Mouse (Mus musculus) retina, postnatal 7 days (tissue): ENCODE data around the gene Txnrd1.

Source experiments
- DNase-seq: peaks from one replicate; pipeline ENCODE4 v3.0.0-alpha.2; 2012; ENCODE audit warnings: low read depth, low spot score

Txnrd1 gene

DNA sequence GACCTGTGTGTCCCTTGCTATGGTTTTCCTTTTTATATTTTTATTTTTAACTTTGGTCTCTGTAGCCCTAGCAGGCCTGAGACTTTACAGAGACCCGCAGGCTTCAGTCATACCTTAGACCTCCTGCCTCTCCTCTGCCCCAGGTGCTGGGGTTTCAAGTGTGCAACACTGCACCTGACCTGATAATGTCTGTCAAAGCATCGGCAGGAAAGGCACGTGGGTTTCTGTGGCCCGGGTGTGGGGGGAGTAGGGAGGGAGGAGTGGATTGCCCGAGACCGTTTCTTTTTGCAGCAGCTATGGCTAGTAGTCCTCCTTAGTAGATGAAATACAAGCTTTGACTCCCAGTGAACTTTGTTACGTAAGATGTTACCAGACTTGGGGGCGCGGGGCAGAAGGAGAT is 15.8 kb upstream of the Txnrd1 start:
- no peak for DNase-seq

DNA sequence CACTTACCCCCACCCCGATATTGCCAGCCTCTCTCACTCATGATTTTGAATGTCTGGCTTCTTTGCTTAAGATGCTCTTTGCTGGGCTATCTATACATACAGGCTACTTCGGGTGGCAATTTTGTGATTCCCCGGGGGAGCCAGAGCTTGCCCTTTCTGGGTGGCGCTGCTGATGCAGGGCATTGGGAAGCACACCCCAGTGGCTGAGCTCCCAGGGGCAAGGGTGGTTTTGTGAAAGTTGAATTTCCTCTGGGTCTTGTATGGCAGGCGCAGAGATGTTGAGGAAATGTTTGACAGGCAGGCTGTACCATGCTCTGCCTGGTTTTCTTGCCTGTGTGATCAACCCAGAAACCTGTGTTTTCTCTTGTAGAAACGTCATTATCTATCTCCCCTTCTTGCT is 15.1 kb upstream of the Txnrd1 start:
- no peak for DNase-seq

DNA sequence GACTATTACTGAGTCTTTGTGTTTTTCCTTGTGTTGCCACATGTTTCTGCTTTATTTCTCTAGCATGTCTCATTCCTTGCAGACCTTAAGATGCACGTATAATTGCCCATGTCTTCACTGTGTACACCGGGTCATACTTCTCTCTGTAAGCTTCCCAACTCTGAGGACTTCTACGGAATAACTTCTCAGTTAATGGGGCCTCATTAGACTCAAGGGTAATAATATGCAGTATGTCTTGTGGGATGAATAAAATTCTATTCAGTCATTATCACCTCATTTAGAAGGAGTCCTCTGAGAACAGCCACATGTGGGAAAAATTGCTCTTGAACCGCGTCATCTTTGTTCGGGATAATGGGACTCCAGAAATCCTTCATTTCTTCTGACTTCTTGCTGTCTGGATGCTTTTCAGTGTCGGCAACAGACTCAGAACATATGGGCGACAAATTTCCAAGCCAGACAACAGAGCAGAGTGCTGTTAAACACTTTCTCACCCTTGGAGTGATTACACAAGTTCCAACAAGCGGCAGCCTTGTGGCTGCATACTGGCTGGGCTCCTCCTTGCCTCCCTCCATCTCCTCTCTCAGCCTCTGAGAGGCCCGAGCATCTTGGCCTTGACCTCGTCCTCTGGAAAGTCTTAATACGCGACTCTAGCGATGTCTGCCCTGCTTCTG is 10.5 kb upstream of the Txnrd1 start:
- DNase-seq: no peak

DNA sequence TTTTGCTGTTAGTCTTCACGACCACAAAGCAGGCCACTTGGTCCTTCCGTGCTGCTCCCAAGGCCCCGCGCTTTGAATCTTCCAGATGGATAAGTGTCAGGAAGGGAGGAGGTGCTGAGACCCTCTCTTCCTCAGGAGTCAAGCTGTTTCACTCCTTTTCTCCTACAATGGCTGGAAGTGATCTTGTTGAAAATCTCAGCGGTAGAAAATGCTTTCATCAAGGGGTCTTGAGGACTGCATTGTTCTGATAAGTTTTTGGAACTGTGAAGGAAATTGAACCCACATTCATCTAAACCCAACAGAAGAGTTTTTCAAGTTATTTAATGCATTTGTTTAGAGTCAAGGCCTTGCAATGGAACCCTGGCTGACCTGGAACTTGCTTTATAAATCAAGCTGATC is 10.0 kb upstream of the Txnrd1 start:
- no peak for DNase-seq

DNA sequence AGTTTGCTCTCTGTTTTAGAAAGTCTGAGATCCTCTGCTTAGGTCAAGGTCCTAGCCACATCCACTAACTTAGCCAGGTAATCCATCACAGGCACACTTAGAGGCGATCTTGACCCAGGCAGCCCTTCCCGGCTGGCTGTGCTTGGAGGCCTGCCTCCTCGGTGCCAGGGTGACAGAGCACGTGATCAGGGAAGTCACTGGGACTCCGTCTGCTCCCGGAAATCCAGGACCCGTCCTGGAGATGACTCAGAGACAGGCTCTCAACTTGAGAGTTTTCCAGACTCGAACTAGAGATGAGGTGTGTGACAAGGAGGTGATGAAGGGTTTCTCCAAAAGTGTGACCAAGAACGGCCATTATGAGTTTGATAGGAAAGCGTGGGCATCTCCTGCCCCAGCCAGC is 9.2 kb upstream of the Txnrd1 start:
- DNase-seq: no peak

DNA sequence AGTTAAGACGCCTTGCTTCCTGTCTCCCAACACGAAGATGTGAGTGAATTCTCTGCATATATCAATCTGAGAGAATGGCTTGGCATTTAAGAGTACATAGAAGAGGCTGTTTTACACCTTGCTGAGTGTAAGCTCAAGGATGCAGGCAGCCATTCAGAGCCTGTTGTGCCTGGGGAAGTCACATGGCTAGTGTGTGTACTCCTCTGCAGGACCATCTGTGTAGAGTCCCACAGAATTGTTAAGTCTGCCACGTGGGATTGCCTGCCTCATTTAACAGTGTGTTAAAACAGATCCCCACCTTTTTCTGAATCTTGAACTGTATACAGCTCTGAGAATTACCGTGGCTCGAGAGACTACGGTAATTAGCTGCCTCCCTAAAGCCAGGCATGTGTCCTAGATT is 7.2 kb upstream of the Txnrd1 start:
- no peak for DNase-seq

DNA sequence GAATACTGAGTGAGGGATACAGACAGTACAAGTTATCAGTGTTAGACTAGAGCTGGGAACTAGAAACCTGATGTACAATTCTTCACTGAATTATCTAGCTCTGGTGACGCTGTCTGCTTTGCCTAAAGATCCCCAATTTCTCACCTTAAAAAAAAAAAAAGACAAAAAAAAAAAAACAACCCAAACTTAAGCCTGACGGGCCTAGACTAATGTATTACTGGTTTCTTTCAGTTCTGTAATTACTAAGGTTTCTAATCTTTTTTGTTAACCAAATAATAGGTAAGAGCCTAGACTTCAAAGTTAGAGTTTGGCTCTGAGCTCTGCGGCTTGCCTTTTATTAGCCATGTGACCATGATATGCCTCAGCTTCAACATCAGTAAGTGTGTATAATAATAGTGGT is 2.1 kb downstream of the Txnrd1 start:
- no peak for DNase-seq

DNA sequence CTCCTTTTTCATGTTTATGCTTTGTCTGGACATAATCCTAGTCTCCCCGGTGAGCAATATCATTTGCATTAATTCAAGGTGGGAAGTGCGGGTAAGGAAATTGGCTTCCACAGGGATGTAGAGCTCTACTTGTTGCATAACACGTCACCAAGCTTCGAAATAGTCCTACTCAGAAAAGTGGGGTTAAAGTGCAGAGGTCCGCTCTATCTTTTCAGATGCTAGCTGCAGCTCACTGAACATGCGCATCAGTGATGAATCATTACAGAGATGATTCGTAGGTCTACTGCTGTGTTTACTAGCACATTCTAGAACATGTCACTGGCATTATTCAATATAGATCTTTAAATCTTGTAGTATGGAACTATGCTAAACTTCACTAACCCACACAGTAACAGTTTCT is 4.6 kb downstream of the Txnrd1 start:
- no peak for DNase-seq

DNA sequence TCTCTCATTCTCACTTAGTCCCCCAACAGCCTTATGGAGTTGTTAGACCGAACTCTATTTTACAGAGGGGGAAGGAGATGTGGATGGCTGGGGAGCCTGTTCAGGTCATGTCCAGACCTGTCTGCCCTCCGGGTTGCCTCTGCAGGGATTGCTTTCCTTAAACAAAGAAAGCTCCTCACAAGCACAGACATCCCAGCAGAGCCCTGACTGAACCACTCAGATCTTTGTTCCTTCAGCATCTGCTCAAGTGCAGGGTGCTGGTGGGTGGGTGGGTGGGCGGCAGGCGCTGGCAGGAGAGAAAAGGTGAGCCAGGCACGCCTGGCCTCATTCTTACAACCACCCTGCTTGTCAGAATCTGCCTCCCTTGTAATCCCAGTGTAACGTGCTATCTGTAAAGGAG is 10.3 kb downstream of the Txnrd1 start:
- DNase-seq: no peak

DNA sequence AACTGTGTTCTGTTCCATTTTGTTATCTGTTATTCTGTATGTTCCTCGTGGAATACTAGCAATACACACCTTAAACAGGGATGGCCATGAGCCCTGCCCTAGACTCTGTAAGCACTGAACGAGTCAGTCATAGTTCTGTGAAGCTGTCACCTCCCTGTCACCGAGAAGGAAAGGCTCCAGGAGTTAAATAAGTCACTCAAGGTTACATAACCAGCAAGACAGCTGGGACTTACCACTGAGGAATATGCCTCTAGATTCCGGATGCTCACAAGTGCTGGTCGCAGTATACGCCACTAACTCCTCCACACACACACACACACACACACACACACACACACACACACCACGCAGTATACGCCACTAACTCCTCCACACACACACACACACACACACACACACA is 11.0 kb downstream of the Txnrd1 start:
- no peak for DNase-seq

DNA sequence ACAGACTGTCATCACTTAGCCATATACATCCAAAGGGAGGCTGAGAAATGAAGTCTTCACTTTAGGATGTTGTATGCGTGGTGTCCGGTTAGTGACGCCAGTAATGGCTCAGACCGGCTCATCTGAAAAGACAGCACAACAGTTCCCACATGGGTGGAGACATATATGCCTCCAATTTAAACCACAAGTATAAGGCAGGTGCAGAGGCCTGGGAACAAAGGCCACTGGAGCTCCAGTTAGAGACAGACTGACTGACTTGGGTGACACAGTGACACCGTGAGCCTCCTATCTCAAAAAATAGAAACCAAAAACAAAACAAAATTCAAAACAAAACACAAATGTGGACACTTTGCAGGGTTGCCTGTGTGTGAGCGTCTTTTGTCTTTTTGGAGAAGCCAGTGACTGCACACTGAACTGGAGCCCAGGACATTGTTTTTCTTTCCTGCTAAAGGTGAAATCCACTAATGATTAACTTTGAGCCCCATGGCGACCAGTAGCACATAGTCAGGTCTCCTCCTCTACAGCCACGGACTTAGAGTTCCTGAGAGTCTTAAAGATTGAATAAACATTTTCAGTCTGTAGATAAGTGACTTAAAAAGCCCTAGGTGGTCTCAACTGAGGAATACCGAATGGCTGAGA is 14.2 kb downstream of the Txnrd1 start:
- no peak for DNase-seq

DNA sequence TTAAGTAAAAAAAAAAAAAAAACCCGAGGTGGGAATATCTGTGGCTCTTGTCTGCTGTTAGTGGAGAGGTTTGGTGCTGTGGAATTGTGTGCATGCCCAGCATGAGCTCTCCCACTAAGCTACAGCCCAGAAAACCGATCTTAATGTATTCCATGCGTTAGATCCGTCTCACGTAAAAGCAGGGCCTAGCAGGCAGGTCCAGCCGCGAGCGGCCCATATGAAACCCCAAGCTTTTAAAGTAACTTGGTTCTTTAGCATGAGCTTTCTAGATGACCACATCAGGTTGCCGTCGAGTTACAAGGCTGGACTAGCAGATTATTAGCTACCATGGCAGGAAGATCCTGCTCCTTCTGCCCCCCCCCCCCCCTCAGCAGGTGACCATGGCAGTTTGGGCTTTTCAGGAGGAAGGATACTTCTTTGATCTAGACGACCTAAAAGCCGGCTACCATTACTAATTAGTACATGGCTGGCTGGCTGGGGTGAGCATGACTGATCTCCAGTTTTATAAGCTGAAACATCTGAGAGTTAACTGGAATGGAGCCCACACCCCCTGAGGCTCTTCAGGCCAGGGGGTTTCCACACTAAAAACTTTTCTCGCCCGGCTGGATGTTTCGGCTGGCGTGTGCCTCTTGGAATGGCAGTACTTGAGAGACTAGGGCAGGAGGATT is 16.1 kb downstream of the Txnrd1 start:
- no peak for DNase-seq

DNA sequence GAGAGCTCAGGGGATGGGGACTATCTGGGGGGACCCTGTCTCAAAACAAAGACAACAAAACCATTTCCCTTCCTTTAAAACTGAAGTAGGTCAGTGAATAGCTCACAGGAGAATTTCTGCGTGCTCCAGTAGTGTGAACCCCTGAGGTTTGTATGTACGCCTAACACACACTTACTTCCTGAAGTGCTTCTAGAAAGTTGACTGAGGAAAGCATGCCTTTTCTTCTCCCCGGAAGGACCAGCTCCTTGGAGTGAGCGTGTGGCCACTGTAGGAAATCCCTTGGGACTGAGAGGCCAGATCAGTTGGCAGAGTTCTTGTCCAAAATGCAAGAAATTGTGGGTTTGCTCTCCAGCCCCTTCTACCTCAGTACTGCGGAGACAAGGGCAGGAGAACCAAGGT is 16.6 kb downstream of the Txnrd1 start:
- no peak for DNase-seq

DNA sequence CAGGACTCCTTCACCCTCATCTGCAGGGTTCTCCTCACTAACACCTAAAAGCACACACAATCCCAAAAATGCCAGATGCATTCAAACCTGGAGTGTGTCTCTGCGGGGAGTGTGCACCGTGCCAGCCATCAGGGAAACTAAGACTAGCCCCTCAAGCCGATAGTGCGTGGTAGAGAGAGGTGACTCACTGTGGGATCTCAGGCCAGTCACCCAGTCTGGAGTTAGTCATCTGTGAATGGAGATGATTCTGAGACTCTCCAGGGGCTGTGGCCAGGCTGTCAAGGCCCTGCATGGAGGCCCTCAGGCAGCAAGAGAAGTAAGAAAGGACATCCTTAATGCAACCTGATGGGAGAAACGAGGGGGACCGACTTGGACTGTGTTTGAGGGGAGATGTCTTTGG is 18.0 kb downstream of the Txnrd1 start:
- DNase-seq: no peak

DNA sequence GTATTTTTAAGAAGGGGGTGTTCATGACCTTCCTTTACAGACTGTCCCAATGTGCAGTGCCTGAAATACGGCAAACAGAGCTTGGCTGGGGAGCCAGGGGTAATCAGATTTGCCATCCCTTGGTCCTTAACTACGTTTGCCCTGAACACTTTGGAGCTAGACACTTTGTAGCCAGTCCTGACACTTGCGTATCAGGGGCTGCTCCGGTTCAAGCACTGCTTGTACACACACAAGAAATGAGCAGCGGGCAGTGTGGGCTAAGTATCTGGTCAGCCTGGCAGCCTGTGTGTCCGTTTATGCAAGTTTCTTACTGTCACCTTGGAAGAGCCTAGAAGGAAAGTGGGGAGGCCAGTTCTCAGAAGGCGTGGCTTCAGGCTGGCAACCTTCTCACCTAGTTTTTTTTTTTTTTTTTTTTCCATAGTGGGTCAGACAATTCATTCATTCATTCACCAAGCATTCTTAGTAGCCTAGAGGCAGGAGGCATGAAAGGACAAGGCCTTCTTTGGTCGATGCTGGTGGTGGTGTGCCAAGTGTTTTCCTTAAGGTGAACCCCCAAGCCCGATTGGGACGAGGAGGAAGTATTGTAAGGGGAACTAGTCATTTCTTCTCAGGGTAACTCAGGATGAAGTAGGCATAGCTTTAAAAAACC is 24.4 kb downstream of the Txnrd1 start:
- DNase-seq: no peak

DNA sequence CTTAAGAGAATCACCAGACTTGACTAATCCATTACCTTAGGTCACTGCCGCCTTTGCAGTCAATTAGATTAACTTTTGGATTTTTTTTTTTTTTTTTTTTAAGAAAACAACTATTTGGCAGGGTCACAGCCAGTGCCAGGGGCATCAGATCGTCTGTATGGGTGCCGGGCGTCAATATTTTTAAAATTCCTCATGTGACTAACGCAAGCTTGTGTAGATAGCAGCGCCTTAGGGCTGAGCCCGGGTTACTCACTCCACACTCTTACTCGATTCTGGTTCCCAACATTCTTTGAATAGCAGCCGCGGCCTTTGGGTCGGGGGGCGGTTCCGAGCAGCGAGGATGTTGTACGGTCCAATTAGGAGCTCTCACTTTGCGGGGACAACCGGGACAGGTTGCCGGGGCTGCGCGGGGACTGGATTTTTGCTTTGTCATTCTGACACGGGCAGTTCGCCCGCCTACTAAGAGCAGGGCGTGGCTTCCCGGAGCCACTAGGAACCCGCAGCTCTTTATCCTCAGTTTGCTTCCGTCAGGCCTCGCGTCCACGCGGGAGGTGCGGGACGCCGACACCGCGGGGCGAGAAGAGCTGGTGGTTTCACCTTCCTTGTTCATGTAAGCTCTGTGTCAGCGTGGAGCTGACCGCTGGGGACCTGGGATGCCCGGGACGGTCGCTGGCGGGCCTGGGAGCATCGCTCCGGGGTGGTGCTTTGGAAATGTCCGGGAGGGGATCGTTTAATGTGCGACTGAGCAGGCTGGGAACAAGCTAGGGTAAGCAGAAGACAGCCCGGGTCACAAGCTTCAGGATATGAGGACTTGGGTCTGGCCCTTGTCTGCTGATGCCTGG is 25.2 kb downstream of the Txnrd1 start:
- DNase-seq: peak; percentile 72

DNA sequence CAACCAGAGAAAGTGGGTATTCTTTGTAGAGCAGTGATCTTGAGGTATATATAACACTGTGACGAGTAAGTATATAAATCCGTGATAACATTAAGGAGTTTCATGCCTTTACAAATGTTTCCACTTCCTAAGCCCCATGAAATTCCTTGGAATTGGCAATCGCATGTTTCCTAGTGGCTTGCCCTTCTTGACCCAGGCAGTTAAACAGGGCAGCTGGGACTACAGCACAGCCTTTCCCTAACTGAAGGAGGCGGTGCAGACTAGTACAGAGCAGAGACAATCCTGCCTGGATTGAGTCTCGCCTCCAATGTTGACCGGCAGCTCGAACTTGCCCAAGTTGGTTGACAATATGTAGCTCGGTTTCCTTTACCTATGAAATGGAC is 25.8 kb downstream of the Txnrd1 start:
- DNase-seq: peak; percentile 16

DNA sequence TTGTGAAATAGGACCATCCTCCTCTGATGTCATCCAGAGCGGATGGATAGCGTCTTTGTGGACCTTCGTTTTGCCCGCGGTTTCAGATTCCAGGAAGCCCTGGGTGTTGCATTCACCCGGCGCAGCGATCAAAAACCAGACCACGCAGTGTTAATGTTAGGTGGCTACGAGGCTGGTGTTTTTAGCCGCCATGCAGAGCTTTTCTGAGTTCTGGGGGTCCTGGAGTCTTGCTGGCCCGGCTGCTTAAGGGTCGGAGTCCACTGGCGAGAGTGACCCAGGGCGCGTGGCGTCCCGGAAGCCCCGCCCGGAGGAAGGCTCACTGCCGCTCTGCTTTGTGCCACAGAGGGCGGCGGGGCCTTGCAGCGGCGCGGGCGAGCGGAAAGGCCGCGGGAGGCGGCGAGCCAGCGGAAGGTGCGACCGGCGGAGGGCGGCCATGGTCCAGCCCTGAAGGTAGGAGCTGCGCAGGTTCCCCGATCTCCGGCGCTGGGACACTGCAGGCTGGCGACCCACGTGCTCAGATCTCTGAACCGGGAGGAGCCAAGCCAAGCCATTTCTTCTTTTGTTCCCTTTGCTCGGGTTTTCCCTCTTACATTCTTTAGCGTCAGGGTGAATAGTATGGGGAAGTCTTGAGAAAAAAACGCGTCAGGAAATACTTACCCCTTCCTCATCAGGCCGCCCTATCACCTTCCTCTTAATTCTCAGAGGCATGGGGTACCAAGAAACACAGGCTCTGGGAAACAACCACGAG is 26.6 kb downstream of the Txnrd1 start:
- peak; percentile 48 for DNase-seq

DNA sequence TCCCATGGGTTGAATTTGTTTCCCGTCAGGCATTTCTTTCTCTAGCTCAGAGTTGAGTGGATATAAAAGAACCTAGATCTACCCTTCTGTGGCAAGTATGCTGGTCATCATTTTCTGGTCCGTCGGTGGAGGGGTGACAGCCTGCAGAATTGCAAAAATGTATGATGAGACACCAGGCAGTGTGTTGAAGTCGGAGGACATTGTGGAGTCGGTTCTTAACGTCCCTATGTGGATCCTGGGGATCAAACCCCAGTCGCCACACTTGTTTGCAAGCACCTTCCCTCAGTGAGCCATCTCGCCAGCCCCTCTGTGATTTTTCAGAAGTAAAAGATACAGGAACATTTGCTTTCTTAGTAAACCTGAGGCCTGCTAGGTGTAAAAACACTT is 27.2 kb downstream of the Txnrd1 start:
- DNase-seq: no peak

DNA sequence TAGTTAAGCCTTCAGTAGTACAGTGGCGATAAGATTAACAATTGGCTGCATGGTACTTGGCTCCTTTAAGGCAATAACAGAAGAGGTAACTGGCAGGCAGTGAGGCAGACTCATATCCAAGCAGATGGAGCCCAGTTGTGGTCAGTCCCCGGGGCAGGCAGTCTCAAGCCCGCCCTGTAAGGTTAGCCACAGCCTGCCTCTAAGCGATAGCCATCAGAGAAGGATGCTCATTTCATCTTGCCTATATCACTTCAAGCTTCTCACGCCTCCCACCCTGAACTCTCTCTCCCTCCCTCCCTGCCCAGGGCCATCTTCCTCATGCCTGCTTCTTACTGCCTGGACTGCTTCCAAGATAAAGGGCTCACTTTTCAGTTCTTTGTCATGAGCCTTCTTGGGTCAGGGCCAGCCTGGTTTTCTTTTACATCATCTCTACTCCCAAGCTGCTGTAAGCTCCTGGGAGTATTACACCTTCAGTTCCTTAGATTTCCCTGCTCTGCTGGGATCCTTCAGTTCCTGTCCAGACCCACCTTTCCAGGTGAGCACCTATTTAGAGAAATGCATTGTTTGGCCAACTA is 29.4 kb downstream of the Txnrd1 start:
- no peak for DNase-seq

DNA sequence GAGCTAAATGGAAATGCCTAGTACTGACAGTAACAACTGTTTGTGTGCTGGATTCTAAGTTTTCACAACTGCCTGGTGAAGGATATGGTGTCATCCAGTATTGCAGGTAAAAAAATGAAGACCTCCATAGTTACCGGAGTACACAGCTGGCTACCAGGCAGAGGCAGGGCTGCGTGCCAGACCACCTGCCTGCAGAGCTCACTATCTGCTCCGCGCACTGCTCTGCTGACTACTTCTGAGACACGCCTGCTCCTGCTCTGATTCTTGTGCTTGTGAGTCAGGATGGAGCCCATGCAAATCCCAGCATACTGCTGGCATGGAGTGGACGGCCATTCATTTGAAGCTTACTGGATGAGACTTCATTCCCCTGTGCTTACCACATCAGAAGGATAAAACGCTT is 30.1 kb downstream of the Txnrd1 start:
- DNase-seq: no peak
